Mouse (Mus musculus) kidney, postnatal 10 days (tissue): Measurements from ENCODE around the gene Dcaf10.
A peak's percentile ranks its signal among the peaks of the same experiment; 100 is the strongest.
"Not testable (repeated sequence)": the region's sequence is repeated elsewhere in the genome, so short reads cannot be mapped to it uniquely, and the experiment has no call there.

ENCODE experiments used
- DNase-seq: peaks from one replicate; pipeline ENCODE4 v3.0.0; 2021; ENCODE audit warnings: mixed read lengths

The Dcaf10 gene

GRCm38 (mm10) chr4:45396211-45396610 is 54.3 kb downstream of the Dcaf10 start:
- DNase-seq: not testable (repeated sequence)

- DNase-seq: not testable (repeated sequence)
Observed at GRCm38 (mm10) chr4:45398315-45398714, 56.4 kb downstream of the Dcaf10 start.

GRCm38 (mm10) chr4:45399421-45400210 is 57.7 kb downstream of the Dcaf10 start:
- no peak for DNase-seq

GRCm38 (mm10) chr4:45402281-45402680 is 60.4 kb downstream of the Dcaf10 start:
- DNase-seq: no peak

- no peak for DNase-seq
Observed at GRCm38 (mm10) chr4:45402878-45403498, 61.1 kb downstream of the Dcaf10 start.

- no peak for DNase-seq
Observed at GRCm38 (mm10) chr4:45403499-45403878, 61.6 kb downstream of the Dcaf10 start.

GRCm38 (mm10) chr4:45404086-45404485 is 62.2 kb downstream of the Dcaf10 start:
- no peak for DNase-seq

- DNase-seq: peak; percentile 44
Observed at GRCm38 (mm10) chr4:45405315-45405714, 63.4 kb downstream of the Dcaf10 start.

GRCm38 (mm10) chr4:45406397-45406796 is 64.5 kb downstream of the Dcaf10 start:
- DNase-seq: no peak

GRCm38 (mm10) chr4:45407001-45407702 is 65.3 kb downstream of the Dcaf10 start:
- no peak for DNase-seq

- peak; percentile 54 for DNase-seq
Observed at GRCm38 (mm10) chr4:45407703-45408334, 65.9 kb downstream of the Dcaf10 start.

GRCm38 (mm10) chr4:45408427-45409132 is 66.7 kb downstream of the Dcaf10 start, which contains the start of gene Slc25a51:
TSS of gene Slc25a51 (minus strand) at chr4:45408766.
- peak; percentile 93 for DNase-seq

GRCm38 (mm10) chr4:45409270-45409669 is 67.4 kb downstream of the Dcaf10 start:
- peak; percentile 92 for DNase-seq

- DNase-seq: no peak
Observed at GRCm38 (mm10) chr4:45411181-45411790, 69.4 kb downstream of the Dcaf10 start.

GRCm38 (mm10) chr4:45412433-45413192 is 70.7 kb downstream of the Dcaf10 start:
- DNase-seq: no peak

GRCm38 (mm10) chr4:45413674-45414338 is 71.9 kb downstream of the Dcaf10 start:
- DNase-seq: no peak

GRCm38 (mm10) chr4:45416314-45416713 is 74.4 kb downstream of the Dcaf10 start:
- no peak for DNase-seq

GRCm38 (mm10) chr4:45418229-45418950 is 76.5 kb downstream of the Dcaf10 start:
- peak; percentile 77 for DNase-seq

- DNase-seq: no peak
Observed at GRCm38 (mm10) chr4:45419051-45419450, 77.2 kb downstream of the Dcaf10 start.

GRCm38 (mm10) chr4:45420733-45421132 is 78.8 kb downstream of the Dcaf10 start:
- no peak for DNase-seq
